Comparison of ENCODE assay signal across 29 mouse cellular contexts in the genomic region with DNA sequence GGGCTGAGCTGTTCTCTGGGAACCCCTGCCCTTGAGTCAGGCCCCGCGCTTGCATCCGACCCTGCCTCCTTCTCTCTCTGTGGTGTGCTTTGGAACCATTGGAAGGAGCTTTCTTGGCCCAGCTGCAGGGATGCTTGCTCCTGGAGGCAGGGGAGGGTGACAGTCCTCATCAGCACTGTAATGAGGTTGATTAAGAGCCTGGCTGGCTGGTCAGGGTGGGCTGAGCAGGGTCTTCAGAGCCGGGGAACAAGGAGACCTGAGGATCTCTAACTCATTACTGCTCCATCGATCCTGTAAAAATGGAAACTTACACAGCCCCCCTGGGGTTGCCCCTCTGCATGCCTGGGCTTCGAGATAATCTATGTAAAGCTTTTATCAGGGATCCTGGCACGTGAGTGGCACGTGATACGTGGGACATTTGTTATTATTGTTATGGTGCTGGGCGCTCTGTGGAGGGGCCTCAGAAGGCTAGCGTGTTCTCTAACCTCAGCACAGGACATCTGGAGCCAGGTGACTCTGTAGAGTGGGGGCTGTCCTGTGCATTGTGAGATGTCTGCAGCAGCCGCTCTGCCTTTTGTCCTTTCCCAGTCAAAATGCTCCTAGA. TPM values are rescaled to one million over a fixed set of nuclear protein-coding genes. Genes with fewer than 3 reads are reported as not detected.
A peak's percentile ranks its signal among the peaks of the same experiment; 100 is the strongest.
DNase-seq lines count a peak whose midpoint lies in the region; ATAC-seq lines count a peak whose summit lies in the region.
"Had no signal": no experiment of that assay in that cellular context is flagged by ENCODE, and none has a peak within 500 bp of the region (broad histone marks: within the 10 kb centered on the region; RNA-seq: fewer than 3 reads in every experiment).

No protein-coding gene starts in this region.

- WGBS in forebrain, embryonic 12.5 days = 43% methylated on average over 12 of the region's 12 CpGs
- 33% methylated on average over 12 of the region's 12 CpGs for WGBS in forebrain, embryonic 14.5 days
- WGBS in hindbrain, embryonic 15.5 days = 43% methylated on average over 12 of the region's 12 CpGs
- WGBS in hindbrain, embryonic 14.5 days = 47% methylated on average over 12 of the region's 12 CpGs
- WGBS in neural tube, embryonic 14.5 days = 48% methylated on average over 12 of the region's 12 CpGs
- 53% methylated on average over 12 of the region's 12 CpGs for WGBS in neural tube, embryonic 15.5 days

- peaks cover 15% of the 10 kb centered on the region; the same call in 1 of the 2 replicates for H3K27me3 ChIP-seq in forebrain, embryonic 12.5 days
- no peaks in the 10 kb centered on the region for H3K27me3 ChIP-seq in forebrain, embryonic 14.5 days (replicated peaks; ENCODE audit: control insufficient read depth, insufficient read depth, low read length)
- H3K27me3 ChIP-seq in hindbrain, embryonic 15.5 days = no peaks in the 10 kb centered on the region
- no peaks in the 10 kb centered on the region for H3K27me3 ChIP-seq in hindbrain, embryonic 14.5 days (ENCODE audit: control insufficient read depth, insufficient read depth, low read length)
- no peaks in the 10 kb centered on the region for H3K27me3 ChIP-seq in neural tube, embryonic 14.5 days (ENCODE audit: control insufficient read depth, insufficient read depth, low read length)
- H3K27me3 ChIP-seq in neural tube, embryonic 15.5 days (replicated peaks) = no peaks in the 10 kb centered on the region
- H3K27me3 ChIP-seq: forebrain, embryonic 15.5 days; lung, embryonic 15.5 days had no signal

- H3K9ac ChIP-seq in forebrain, embryonic 12.5 days = no peak overlapping the region
- H3K9ac ChIP-seq in forebrain, embryonic 14.5 days (ENCODE audit: low read length) = no peak overlapping the region
- H3K9ac ChIP-seq in hindbrain, embryonic 15.5 days = no peak overlapping the region
- H3K9ac ChIP-seq in hindbrain, embryonic 14.5 days = no peak overlapping the region
- no peak overlapping the region for H3K9ac ChIP-seq in neural tube, embryonic 14.5 days (replicated peaks; ENCODE audit: low read depth, low read length)
- H3K9ac ChIP-seq in neural tube, embryonic 15.5 days (replicated peaks) = no peak overlapping the region
- H3K9ac ChIP-seq: forebrain, embryonic 15.5 days; limb, embryonic 13.5 days; lung, embryonic 15.5 days had no signal

- H3K4me1 ChIP-seq in forebrain, embryonic 12.5 days = peaks cover 33% of the 10 kb centered on the region
- H3K4me1 ChIP-seq in forebrain, embryonic 14.5 days (ENCODE audit: control insufficient read depth, insufficient read depth, low read length) = peaks cover 15% of the 10 kb centered on the region
- H3K4me1 ChIP-seq in hindbrain, embryonic 15.5 days (replicated peaks) = peaks cover 29% of the 10 kb centered on the region
- H3K4me1 ChIP-seq in hindbrain, embryonic 14.5 days (replicated peaks; ENCODE audit: control insufficient read depth, insufficient read depth, low read length) = peaks cover 29% of the 10 kb centered on the region
- H3K4me1 ChIP-seq in neural tube, embryonic 14.5 days (ENCODE audit: control insufficient read depth, insufficient read depth, low read length) = peaks cover 20% of the 10 kb centered on the region; the same call in 1 of the 2 replicates
- H3K4me1 ChIP-seq in neural tube, embryonic 15.5 days = peaks cover 25% of the 10 kb centered on the region

- ATAC-seq in forebrain, embryonic 12.5 days (ENCODE audit: low FRiP score) = no peak
- no peak for ATAC-seq in forebrain, embryonic 14.5 days
- peak; percentile 36; the same call in 1 of the 2 replicates for ATAC-seq in hindbrain, embryonic 15.5 days (ENCODE audit: low FRiP score, low read depth)
- ATAC-seq in hindbrain, embryonic 14.5 days (ENCODE audit: low FRiP score) = no peak
- ATAC-seq in neural tube, embryonic 14.5 days (ENCODE audit: low read depth) = no peak
- no peak for ATAC-seq in neural tube, embryonic 15.5 days (ENCODE audit: low FRiP score)
- ATAC-seq: forebrain, embryonic 15.5 days; Patski had no signal

- no peaks in the 10 kb centered on the region for H3K36me3 ChIP-seq in forebrain, embryonic 12.5 days (replicated peaks)
- no peaks in the 10 kb centered on the region for H3K36me3 ChIP-seq in forebrain, embryonic 14.5 days (ENCODE audit: control insufficient read depth, insufficient read depth, low read length)
- no peaks in the 10 kb centered on the region for H3K36me3 ChIP-seq in hindbrain, embryonic 15.5 days
- no peaks in the 10 kb centered on the region for H3K36me3 ChIP-seq in hindbrain, embryonic 14.5 days (replicated peaks; ENCODE audit: control insufficient read depth, insufficient read depth)
- H3K36me3 ChIP-seq in neural tube, embryonic 14.5 days (ENCODE audit: control insufficient read depth, insufficient read depth, low read length) = no peaks in the 10 kb centered on the region
- H3K36me3 ChIP-seq in neural tube, embryonic 15.5 days = no peaks in the 10 kb centered on the region
- H3K36me3 ChIP-seq: forebrain, embryonic 15.5 days; G1E; limb, embryonic 13.5 days; lung, embryonic 15.5 days had no signal

- no peak overlapping the region for H3K4me3 ChIP-seq in forebrain, embryonic 12.5 days (replicated peaks)
- H3K4me3 ChIP-seq in forebrain, embryonic 14.5 days (ENCODE audit: low read depth, low read length) = no peak overlapping the region
- H3K4me3 ChIP-seq in hindbrain, embryonic 15.5 days = no peak overlapping the region
- no peak overlapping the region for H3K4me3 ChIP-seq in hindbrain, embryonic 14.5 days (replicated peaks; ENCODE audit: low read length)
- H3K4me3 ChIP-seq in neural tube, embryonic 14.5 days (ENCODE audit: low read depth, low read length) = no peak overlapping the region
- H3K4me3 ChIP-seq in neural tube, embryonic 15.5 days (replicated peaks) = no peak overlapping the region
- H3K4me3 ChIP-seq: forebrain, embryonic 15.5 days; limb, embryonic 13.5 days; lung, embryonic 15.5 days had no signal

- peak overlapping the region; percentile 1; the same call in 1 of the 2 replicates for H3K27ac ChIP-seq in forebrain, embryonic 12.5 days
- no peak overlapping the region for H3K27ac ChIP-seq in forebrain, embryonic 14.5 days (ENCODE audit: low read depth, low read length)
- no peak overlapping the region for H3K27ac ChIP-seq in hindbrain, embryonic 15.5 days (replicated peaks)
- no peak overlapping the region for H3K27ac ChIP-seq in hindbrain, embryonic 14.5 days
- H3K27ac ChIP-seq in neural tube, embryonic 14.5 days (ENCODE audit: low read depth, low read length) = peak overlapping the region; percentile 16; the same call in 1 of the 2 replicates
- no peak overlapping the region for H3K27ac ChIP-seq in neural tube, embryonic 15.5 days (replicated peaks)
- H3K27ac ChIP-seq: forebrain, embryonic 15.5 days; kidney, postnatal 0 days; limb, embryonic 13.5 days; lung, embryonic 15.5 days had no signal

- no peaks in the 10 kb centered on the region for H3K9me3 ChIP-seq in forebrain, embryonic 12.5 days
- no peaks in the 10 kb centered on the region for H3K9me3 ChIP-seq in forebrain, embryonic 14.5 days (replicated peaks; ENCODE audit: control insufficient read depth, low read length)
- no peaks in the 10 kb centered on the region for H3K9me3 ChIP-seq in hindbrain, embryonic 15.5 days
- H3K9me3 ChIP-seq in hindbrain, embryonic 14.5 days (ENCODE audit: control insufficient read depth, low read length) = no peaks in the 10 kb centered on the region
- H3K9me3 ChIP-seq in neural tube, embryonic 14.5 days (ENCODE audit: control insufficient read depth, low read length) = no peaks in the 10 kb centered on the region
- H3K9me3 ChIP-seq in neural tube, embryonic 15.5 days (replicated peaks) = no peaks in the 10 kb centered on the region
- H3K9me3 ChIP-seq: forebrain, embryonic 15.5 days; G1E; limb, embryonic 13.5 days; lung, embryonic 15.5 days had no signal

- no peak overlapping the region for H3K4me2 ChIP-seq in forebrain, embryonic 12.5 days
- no peak overlapping the region for H3K4me2 ChIP-seq in forebrain, embryonic 14.5 days (ENCODE audit: low read length)
- H3K4me2 ChIP-seq in hindbrain, embryonic 15.5 days = no peak overlapping the region
- H3K4me2 ChIP-seq in hindbrain, embryonic 14.5 days (replicated peaks) = no peak overlapping the region
- H3K4me2 ChIP-seq in neural tube, embryonic 14.5 days (ENCODE audit: low read depth, low read length) = no peak overlapping the region
- no peak overlapping the region for H3K4me2 ChIP-seq in neural tube, embryonic 15.5 days
- H3K4me2 ChIP-seq: forebrain, embryonic 15.5 days; heart, embryonic 11.5 days; limb, embryonic 13.5 days; liver, embryonic 11.5 days; lung, embryonic 15.5 days had no signal

- DNase-seq in forebrain, embryonic 14.5 days (ENCODE audit: low spot score) = no peak
- no peak for DNase-seq in hindbrain, embryonic 14.5 days (ENCODE audit: low spot score)
- DNase-seq in kidney, adult 8-10 months = no peak
- DNase-seq in adrenal gland, postnatal 4 days (ENCODE audit: low spot score in 2 of 2) = no peak
- DNase-seq: adrenal gland, postnatal 25 days; cerebellum, adult 2 months; cerebellum, postnatal 14 days; gastrocnemius, postnatal 25 days; heart, adult 18-20 months; heart, postnatal 4 days; kidney, adult 18-20 months; kidney, postnatal 4 days; right cerebral cortex, adult 18-20 months; spleen, adult 18-20 months; thymus, postnatal 14 days had no signal

RNA-seq across cellular contexts. Expression of gene Golga7b, which starts 55.9 kb away (rescaled TPM):
- polyA plus RNA-seq in forebrain, embryonic 12.5 days (2016; fragmentation: Nextera tagmentation; extraction: Ambion mirVana) = 6.6 and 7.1 TPM in 2 replicates
- 13.8 and 18.6 TPM in 2 replicates for polyA plus RNA-seq in forebrain, embryonic 14.5 days (2014; fragmentation: Nextera tagmentation; extraction: Ambion mirVana)
- polyA plus RNA-seq in hindbrain, embryonic 15.5 days (2015; fragmentation: Nextera tagmentation; extraction: Ambion mirVana) = 61.7 and 68.4 TPM in 2 replicates
- 44.1 and 46.8 TPM in 2 replicates for polyA plus RNA-seq in hindbrain, embryonic 14.5 days (2014; fragmentation: Nextera tagmentation; extraction: Ambion mirVana)
- polyA plus RNA-seq in neural tube, embryonic 14.5 days (2014; fragmentation: Nextera tagmentation; extraction: Ambion mirVana) = 52.2 and 62.5 TPM in 2 replicates
- polyA plus RNA-seq in neural tube, embryonic 15.5 days (2015; fragmentation: Nextera tagmentation; extraction: Ambion mirVana) = 68.0 and 77.8 TPM in 2 replicates
- total RNA-seq in adrenal gland, postnatal 4 days (2021) = 1 to 10 TPM; 2.3 to 3.4 TPM
- total RNA-seq: megakaryocyte progenitor cell, adult 5-6 weeks had no signal
- polyA plus RNA-seq: G1E; kidney, postnatal 0 days; liver, embryonic 11.5 days; liver, embryonic 16.5 days had no signal

Comparison
In these comparisons a context has a peak if more than half of its experiments do, and no peak if none do; other contexts are left out.
1. H3K27ac ChIP-seq: peak in forebrain, embryonic 12.5 days (single experiment) and neural tube, embryonic 14.5 days (single experiment); none in forebrain, embryonic 14.5 days (single experiment), hindbrain, embryonic 15.5 days (single experiment), hindbrain, embryonic 14.5 days (single experiment) and neural tube, embryonic 15.5 days (single experiment).